In genomic region chr2:30657674-30658479, GRCm38 (mm10) we compare ENCODE assay signal across 8 mouse cellular contexts.
A peak's percentile ranks its signal among the peaks of the same experiment; 100 is the strongest.
DNase-seq lines count a peak whose midpoint lies in the region; ATAC-seq and TF ChIP-seq lines count a peak whose summit lies in the region.

No protein-coding gene starts in this region.

- H3K27me3 ChIP-seq in heart, embryonic 13.5 days (replicated peaks) = no peaks in the 10 kb centered on the region
- H3K27me3 ChIP-seq in kidney, postnatal 0 days (ENCODE audit: insufficient read depth, low read length) = no peaks in the 10 kb centered on the region
- no peaks in the 10 kb centered on the region for H3K27me3 ChIP-seq in testis, adult 2 months (ENCODE audit: control insufficient read depth, insufficient read depth, low read length)

- ATAC-seq in heart, embryonic 13.5 days (ENCODE audit: extremely low read depth, insufficient number of reproducible peaks, low FRiP score, low TSS enrichment) = peak; percentile 38
- ATAC-seq in kidney, postnatal 0 days (replicated peaks; ENCODE audit: low FRiP score, low read depth) = peak; percentile 61

- TF ChIP-seq POLR2A in testis, adult 2 months (IDR thresholded peaks at IDR 0.05; ENCODE audit: control insufficient read depth, low read depth, low read length) = no peak

- H3K4me1 ChIP-seq in ES-E14 (ENCODE audit: control insufficient read depth in 2 of 2, insufficient read depth in 2 of 2, low read length in 2 of 2, poor library complexity in 1 of 2) = peaks cover 9 to 31% of the 10 kb centered on the region in 2 experiments
- H3K4me1 ChIP-seq in heart, embryonic 13.5 days = peaks cover 61% of the 10 kb centered on the region
- peaks cover 62% of the 10 kb centered on the region for H3K4me1 ChIP-seq in kidney, postnatal 0 days (replicated peaks; ENCODE audit: insufficient read depth, low read length)
- peaks cover 34% of the 10 kb centered on the region for H3K4me1 ChIP-seq in testis, adult 2 months (ENCODE audit: control insufficient read depth, insufficient read depth, low read length)

- intact Hi-C loops in heart, postnatal 14 days (cut with DNase I) = loop anchor here (2.0 to 5.0 kb wide), 2 partner anchors 51 to 134 kb away; no protein-coding TSS in a partner anchor

- H3K9ac ChIP-seq in ES-E14 (ENCODE audit: insufficient read depth, low read depth, low read length, poor library complexity, severe bottlenecking) = peak overlapping the region; percentile 49
- peak overlapping the region; percentile 92 for H3K9ac ChIP-seq in heart, embryonic 13.5 days
- peak overlapping the region; percentile 73 for H3K9ac ChIP-seq in kidney, postnatal 0 days (ENCODE audit: low read depth, low read length)

- H3K36me3 ChIP-seq in ES-E14 (ENCODE audit: control insufficient read depth, insufficient read depth, low read length, poor library complexity, severe bottlenecking) = no peaks in the 10 kb centered on the region
- H3K36me3 ChIP-seq in heart, embryonic 13.5 days = no peaks in the 10 kb centered on the region
- H3K36me3 ChIP-seq in kidney, postnatal 0 days (ENCODE audit: insufficient read depth, low read length) = no peaks in the 10 kb centered on the region
- H3K36me3 ChIP-seq in testis, adult 2 months (ENCODE audit: control insufficient read depth, insufficient read depth, low read length) = no peaks in the 10 kb centered on the region

- peak overlapping the region; percentile 43 to 57 for H3K4me3 ChIP-seq in ES-E14 (ENCODE audit: insufficient read depth in 1 of 2, low read depth in 1 of 2, low read length in 2 of 2, poor library complexity in 1 of 2, severe bottlenecking in 1 of 2)
- peak overlapping the region; percentile 59 for H3K4me3 ChIP-seq in heart, embryonic 13.5 days
- peak overlapping the region; percentile 26 for H3K4me3 ChIP-seq in kidney, postnatal 0 days (replicated peaks; ENCODE audit: low read depth, low read length)
- peak overlapping the region; percentile 86 for H3K4me3 ChIP-seq in testis, adult 2 months (ENCODE audit: control insufficient read depth, low read depth, low read length)

- no peaks in the 10 kb centered on the region for H3K9me3 ChIP-seq in ES-E14 (ENCODE audit: control insufficient read depth, insufficient read depth, low read depth, low read length)
- 0 out of 2 replicates have a peak, but pooled peaks cover 4% of the 10 kb centered on the region for H3K9me3 ChIP-seq in heart, embryonic 13.5 days
- H3K9me3 ChIP-seq in kidney, postnatal 0 days (replicated peaks; ENCODE audit: low read length) = no peaks in the 10 kb centered on the region

- no peak for TF ChIP-seq CTCF in kidney, postnatal 0 days (IDR thresholded peaks at IDR 0.05; ENCODE audit: low read depth)
- TF ChIP-seq CTCF in testis, adult 2 months (IDR thresholded peaks at IDR 0.05; ENCODE audit: control insufficient read depth, insufficient read depth, insufficient replicate concordance, low read depth, low read length) = no peak

- peak overlapping the region; percentile 92 for H3K4me2 ChIP-seq in heart, embryonic 13.5 days
- H3K4me2 ChIP-seq in kidney, postnatal 0 days (ENCODE audit: low read length) = peak overlapping the region; percentile 71

- 2% methylated on average over 42 of the region's 42 CpGs for WGBS in heart, embryonic 13.5 days
- WGBS in kidney, postnatal 0 days = 1% methylated on average over 42 of the region's 42 CpGs

- peak overlapping the region; percentile 30; the same call in 1 of the 2 replicates for H3K27ac ChIP-seq in ES-E14 (ENCODE audit: insufficient read depth, low read depth, low read length, poor library complexity, severe bottlenecking)
- peak overlapping the region; percentile 98 for H3K27ac ChIP-seq in heart, embryonic 13.5 days (replicated peaks)
- H3K27ac ChIP-seq in kidney, postnatal 0 days = peak overlapping the region; percentile 98
- peak overlapping the region; percentile 85 for H3K27ac ChIP-seq in testis, adult 2 months (ENCODE audit: control insufficient read depth, insufficient read depth, low read depth, low read length)

- in situ Hi-C loops in ES-E14 (cut with MboI; ENCODE audit: low sequenced_read_pairs in 2 of 2, unreplicated experiment in 2 of 2) = no loop called here

- DNase-seq in heart, adult 11 months = peak; percentile 97
- DNase-seq in heart, postnatal 14 days = no peak
- DNase-seq in ES-E14 (ENCODE audit: low read depth, low spot score) = peak; percentile 36
- DNase-seq in embryo, embryonic 10 days (ENCODE audit: low spot score) = peak; percentile 76
- peak; percentile 91 for DNase-seq in kidney, postnatal 0 days (ENCODE audit: low spot score)
- DNase-seq in mesoderm, embryonic 11.5 days (ENCODE audit: low read depth, low spot score) = peak; percentile 64

TF ChIP-seq in ES-E14, 5 proteins besides CTCF, POLR2A, EP300 and RAD21:
- TF ChIP-seq CHD2 (IDR thresholded peaks at IDR 0.05; ENCODE audit: low read depth, low read length) (no peak), HCFC1 (IDR thresholded peaks at IDR 0.05; ENCODE audit: borderline replicate concordance, insufficient read depth, low read length) (no peak), ZC3H11A (IDR thresholded peaks at IDR 0.05; ENCODE audit: borderline replicate concordance, low read depth, low read length) (no peak), ZNF384 (IDR thresholded peaks at IDR 0.05; ENCODE audit: low read depth, low read length) (no peak), MAFK (IDR thresholded peaks at IDR 0.05; ENCODE audit: insufficient read depth, low read depth, low read length) (no peak)

Comparison
In these comparisons a context has a peak if more than half of its experiments do, and no peak if none do; other contexts are left out.
1. DNase-seq: peak in heart, adult 11 months (single experiment), ES-E14 (single experiment), embryo, embryonic 10 days (single experiment), kidney, postnatal 0 days (single experiment) and mesoderm, embryonic 11.5 days (single experiment); none in heart, postnatal 14 days (0 of 2).
2. H3K27ac ChIP-seq: peak in every context shown above with its lines; median percentile 98 in heart, embryonic 13.5 days; 98 in kidney, postnatal 0 days; 85 in testis, adult 2 months; 30 in ES-E14.
3. H3K4me3 ChIP-seq: peak in every context shown above with its lines; median percentile 86 in testis, adult 2 months; 59 in heart, embryonic 13.5 days; 50 in ES-E14; 26 in kidney, postnatal 0 days.
4. Peak in every context shown above with its lines, with median percentiles within 50 percentile points of each other: H3K9ac ChIP-seq.